Mouse (Mus musculus): ENCODE results near the gene Sycp3.
"Not testable (repeated sequence)": the region's sequence is repeated elsewhere in the genome, so short reads cannot be mapped to it uniquely, and the experiment has no call there.

Sycp3 gene

GRCm38 (mm10) chr10:88501370-88501769 is 42.0 kb downstream of the Sycp3 start:
- no peak for DNase-seq (ENCODE audit: low spot score in 2 of 2)

GRCm38 (mm10) chr10:88501886-88502765 is 42.8 kb downstream of the Sycp3 start:
- DNase-seq (ENCODE audit: low spot score in 2 of 2), result no peak

- DNase-seq (ENCODE audit: low spot score in 2 of 2), result no peak
Observed at GRCm38 (mm10) chr10:88502919-88503318, 43.5 kb downstream of the Sycp3 start.

GRCm38 (mm10) chr10:88503421-88504314 is 44.3 kb downstream of the Sycp3 start, which contains the start of gene Chpt1:
Gene Chpt1 (minus strand): TSS chr10:88504073.
- peak; percentile 72 to 77 for DNase-seq (ENCODE audit: low spot score in 2 of 2)

- DNase-seq (ENCODE audit: low spot score in 2 of 2), result no peak
Observed at GRCm38 (mm10) chr10:88504481-88504880, 45.1 kb downstream of the Sycp3 start.

GRCm38 (mm10) chr10:88505256-88505655 is 45.9 kb downstream of the Sycp3 start:
- DNase-seq (ENCODE audit: low spot score in 2 of 2), result no peak

GRCm38 (mm10) chr10:88507691-88508143 is 48.3 kb downstream of the Sycp3 start:
- no peak for DNase-seq (ENCODE audit: low spot score in 2 of 2)

- DNase-seq (ENCODE audit: low spot score in 2 of 2), result no peak
Observed at GRCm38 (mm10) chr10:88510503-88511271, 51.3 kb downstream of the Sycp3 start.

- no peak for DNase-seq (ENCODE audit: low spot score in 2 of 2)
Observed at GRCm38 (mm10) chr10:88511355-88511754, 52.0 kb downstream of the Sycp3 start.

- no peak for DNase-seq (ENCODE audit: low spot score in 2 of 2)
Observed at GRCm38 (mm10) chr10:88513574-88514135, 54.3 kb downstream of the Sycp3 start.

- peak in 1 of 2 experiments; percentile 9 for DNase-seq (ENCODE audit: low spot score in 2 of 2)
Observed at GRCm38 (mm10) chr10:88514495-88514894, 55.1 kb downstream of the Sycp3 start.

GRCm38 (mm10) chr10:88515049-88515448 is 55.7 kb downstream of the Sycp3 start:
- DNase-seq (ENCODE audit: low spot score in 2 of 2), result not testable (repeated sequence)

GRCm38 (mm10) chr10:88522795-88523194 is 63.4 kb downstream of the Sycp3 start:
- no peak for DNase-seq (ENCODE audit: low spot score in 2 of 2)

Measured in natural killer cell, adult 2 months (primary cell).